Mouse (Mus musculus) c-Kit-positive CD71-negative TER-119-negative erythroid progenitor cells, embryonic 14.5 days (primary cell): ENCODE results near the gene Ghr.
A peak's percentile ranks its signal among the peaks of the same experiment; 100 is the strongest.

Source experiments
- DNase-seq: peaks from one replicate; pipeline ENCODE4 v3.0.0-alpha.2; 2013; ENCODE audit warnings: low read depth

Ghr gene

DNA sequence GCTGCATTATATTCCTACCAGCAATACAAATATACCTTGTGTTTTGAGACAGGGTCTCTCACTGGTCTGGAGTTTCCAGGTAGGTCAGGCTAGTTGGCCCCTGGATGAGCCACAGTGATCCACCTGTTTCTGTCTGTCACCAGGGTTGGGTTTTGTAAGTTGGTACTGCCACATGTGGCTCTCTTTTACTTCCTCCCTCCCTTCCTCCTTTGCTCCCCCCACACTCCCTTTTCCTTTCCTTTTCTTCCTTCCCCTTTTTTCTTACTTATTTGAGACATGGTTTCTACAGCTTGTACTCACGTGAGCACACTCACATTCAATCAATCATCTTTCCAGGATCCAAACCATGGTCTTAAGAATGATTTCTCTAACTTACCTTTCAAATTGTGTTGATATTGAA lies 289.8 kb downstream of the Ghr start:
- DNase-seq = no peak

DNA sequence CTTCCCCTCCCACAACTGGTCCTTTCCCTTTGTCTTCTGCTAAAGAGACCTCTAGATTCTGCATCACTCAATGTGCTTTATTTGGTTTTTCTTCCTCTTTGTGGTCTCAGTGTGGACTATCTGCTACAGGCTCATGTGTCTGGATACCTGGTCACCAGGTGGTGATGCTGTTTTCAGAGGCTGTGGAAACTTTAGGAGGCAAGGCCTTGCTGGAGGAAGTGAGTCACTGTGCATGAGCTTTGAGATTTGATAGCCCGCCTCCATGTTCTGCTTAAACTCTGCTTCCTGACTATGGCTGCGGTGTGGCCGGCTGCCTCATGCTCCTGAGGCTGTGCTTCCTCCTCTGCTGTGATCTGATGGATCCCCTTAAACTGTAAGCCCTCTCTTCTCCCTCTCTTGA lies 292.9 kb downstream of the Ghr start:
- DNase-seq = no peak

DNA sequence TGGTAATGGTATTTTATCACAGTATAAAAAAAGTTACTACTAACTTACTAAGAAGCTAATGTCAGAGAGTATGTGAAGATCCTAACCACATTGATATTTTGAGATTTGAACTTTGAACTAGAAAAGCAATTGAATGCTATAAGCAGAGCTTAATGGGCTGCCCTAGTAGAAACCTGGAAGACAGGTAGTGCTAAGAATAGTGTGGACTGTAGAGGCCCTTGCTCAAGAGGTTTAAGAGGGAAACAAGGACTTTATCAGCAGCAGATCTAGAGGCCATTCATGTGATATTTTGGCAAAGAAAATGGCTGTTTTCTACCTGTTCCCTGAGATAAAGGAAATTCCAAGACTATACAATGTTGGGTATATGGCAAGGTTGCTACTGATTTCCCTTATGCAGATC lies 297.3 kb downstream of the Ghr start:
- no peak for DNase-seq

DNA sequence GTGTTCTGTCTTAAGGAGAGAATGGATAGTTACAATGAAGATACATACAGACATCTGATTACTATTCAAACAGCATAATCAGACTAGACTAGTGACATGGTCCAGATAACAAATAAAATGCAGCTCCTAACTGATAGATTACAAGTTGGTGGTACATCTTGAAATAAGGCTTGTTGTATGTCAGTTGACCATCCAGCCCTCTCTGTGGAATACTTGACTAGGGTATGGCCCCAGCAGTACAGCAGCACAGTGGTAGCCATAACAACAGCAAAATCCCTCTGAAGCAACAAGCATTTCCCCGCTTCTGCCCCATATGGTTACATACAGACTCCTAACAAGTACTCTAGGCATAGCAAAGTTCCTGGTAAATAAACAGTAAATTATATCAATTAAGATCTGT lies 301.6 kb downstream of the Ghr start:
- no peak for DNase-seq

DNA sequence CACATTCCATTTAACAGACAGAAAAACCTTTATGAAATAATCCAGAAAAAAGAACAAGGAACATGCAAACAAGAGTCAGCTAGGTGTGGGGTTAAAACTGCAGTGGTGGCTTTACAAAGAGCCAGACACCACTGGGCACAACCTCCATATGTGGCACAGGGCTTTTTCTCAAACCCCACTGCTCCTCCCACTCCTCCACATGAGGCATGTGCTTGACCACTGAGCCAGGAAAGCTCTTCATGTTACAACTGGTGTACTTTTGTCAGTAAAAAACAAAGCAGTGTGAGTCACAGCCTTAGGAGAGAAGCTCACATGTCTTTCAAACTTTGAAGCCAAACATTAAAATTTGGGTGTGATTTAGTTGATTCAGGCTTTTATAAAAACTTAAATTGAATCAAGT lies 302.1 kb downstream of the Ghr start:
- no peak for DNase-seq

DNA sequence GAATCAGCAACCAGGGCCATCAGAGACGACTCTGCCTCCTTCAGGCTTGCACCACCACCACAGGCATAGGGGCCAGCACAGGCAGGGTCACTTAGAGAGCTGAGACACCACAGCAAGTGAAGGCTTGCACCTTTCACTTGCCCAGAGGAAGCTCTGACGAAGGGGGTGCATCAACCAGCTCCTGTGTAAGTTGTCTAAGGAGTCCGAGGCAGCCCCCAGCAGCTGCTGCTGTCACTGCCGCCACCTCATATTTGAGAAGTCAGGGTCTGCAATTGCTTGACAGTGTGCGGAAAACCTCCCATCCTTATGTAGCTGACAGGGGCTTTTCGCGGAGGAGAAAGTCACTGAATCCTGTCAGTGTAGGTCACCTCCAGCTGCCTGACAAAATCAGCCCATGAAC lies 304.1 kb downstream of the Ghr start:
- no peak for DNase-seq

DNA sequence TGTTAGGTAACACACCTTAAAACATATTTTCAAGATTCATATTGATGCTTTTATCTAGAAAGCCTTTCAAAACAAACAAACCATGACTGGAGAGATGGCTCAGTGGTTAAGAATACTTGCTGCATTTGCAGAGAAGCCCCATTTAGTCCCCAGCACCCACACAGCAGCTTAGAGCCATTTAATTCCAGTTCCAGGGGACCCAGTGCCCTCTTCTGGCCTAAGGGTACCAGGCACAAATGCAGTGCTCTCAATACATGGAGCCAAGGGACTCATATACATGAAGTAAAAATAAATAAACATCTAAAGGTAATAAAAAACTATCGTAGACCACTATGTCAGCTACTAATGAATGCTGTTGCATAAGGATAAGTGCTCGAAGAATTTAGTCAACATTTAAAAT lies 305.9 kb downstream of the Ghr start:
- no peak for DNase-seq

DNA sequence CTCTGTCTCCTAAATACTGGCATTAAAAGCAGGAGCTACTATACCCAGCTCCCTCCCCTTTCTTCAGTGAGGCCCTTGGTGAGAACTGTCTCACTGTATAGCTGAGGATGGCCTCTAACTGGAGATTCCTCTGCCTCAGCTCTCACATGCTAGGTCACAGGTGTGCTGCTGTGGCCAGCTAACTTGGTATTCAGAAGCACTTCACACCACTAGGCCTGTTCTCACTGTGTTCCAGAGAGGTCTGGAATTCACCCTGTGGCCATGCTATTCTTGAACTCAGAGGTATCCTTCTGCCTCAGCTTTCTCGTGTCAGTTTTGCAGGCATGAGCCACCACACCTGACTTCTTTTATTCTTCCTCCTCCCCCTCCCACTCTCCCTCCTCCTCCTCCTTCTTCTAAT lies 310.1 kb downstream of the Ghr start:
- DNase-seq = no peak

DNA sequence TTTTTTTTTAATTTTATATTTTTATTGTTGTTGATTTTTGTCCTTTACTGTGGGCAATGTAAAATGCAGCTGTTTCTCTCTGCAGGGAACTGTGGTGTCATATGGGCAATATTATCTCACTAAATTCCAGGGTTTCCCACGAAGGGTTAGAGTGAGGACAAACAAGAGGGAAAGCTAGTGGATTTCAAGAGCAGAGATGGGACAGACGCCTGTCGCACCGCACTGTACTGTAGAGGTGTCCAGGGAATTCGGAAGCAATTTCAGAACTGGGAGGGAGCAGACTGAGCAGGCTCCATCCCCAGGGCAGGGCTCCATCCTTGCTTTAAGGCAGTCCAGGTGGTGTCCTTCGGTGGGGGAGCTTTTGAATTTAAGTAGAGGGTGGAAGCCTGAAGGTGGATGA lies 312.1 kb downstream of the Ghr start:
- no peak for DNase-seq

DNA sequence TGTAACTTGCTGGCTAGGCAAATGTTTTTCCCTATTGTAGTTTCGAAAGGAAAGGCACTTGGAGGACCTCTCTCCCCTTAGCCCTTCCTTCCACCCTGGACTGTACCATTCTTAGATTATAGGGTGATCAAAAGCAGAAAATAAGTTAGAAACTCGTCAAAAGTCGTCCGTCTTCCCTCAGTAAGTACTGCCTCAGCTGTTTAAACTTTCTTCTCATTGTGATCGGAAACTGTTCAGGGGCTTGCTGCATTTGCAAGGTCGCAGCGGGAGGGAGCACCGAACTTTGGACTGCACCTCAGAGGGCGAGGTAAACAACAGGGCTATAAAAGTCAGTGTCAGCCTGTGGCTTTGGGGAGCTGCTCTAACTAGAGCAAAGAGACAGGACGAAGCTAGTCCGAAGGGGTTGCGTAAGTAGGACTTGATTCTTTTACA lies 312.6 kb downstream of the Ghr start:
- DNase-seq = peak; percentile 48

DNA sequence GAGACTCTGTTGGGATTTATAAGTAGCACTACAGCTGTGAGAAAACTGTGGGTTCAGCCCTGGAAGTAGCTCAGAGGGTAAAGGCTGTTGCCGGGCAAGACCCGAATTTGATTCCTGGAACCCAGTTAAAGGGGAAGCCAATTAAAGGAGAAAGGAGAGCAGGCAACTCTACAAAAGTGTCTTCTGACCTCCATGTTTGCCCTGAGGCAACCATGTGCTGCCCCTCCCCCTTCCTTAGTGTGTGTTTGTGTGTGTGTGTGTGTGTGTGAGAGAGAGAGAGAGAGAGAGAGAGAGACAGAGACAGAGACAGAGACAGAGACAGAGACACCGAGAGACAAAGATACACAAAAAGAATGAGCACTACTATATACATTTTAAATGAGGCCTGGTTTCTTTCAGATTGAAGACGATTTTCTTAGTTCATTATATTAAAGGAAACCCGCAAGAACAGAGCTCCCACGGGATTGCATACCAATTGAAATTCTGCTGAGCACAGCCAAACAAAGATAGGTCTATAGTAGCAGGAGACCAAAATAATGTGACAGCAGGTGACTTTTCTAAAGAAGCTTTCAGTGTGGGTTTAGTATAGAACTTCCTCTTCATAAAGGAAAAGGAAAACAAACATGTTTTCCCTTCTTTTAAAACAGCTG lies 313.2 kb downstream of the Ghr start:
- no peak for DNase-seq

DNA sequence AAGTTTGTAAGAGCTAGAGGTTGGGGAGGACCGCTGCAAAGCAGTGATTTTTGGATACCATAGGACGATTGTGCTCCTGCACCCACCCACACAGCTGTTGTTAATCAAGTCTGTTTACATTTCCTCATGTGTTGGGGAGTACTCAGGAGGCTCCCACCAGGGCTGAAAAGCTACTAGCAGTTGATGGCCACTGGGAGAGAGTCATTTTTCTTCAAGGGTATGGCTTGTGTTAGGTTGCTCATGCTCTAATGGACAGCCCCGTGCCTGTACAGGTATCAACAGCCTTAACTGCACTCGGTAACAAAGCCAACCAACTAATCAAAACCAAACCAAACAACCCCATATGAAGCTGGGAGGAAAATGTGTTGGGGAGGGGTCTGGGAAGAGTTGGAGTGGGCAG lies 313.8 kb downstream of the Ghr start:
- DNase-seq = no peak

DNA sequence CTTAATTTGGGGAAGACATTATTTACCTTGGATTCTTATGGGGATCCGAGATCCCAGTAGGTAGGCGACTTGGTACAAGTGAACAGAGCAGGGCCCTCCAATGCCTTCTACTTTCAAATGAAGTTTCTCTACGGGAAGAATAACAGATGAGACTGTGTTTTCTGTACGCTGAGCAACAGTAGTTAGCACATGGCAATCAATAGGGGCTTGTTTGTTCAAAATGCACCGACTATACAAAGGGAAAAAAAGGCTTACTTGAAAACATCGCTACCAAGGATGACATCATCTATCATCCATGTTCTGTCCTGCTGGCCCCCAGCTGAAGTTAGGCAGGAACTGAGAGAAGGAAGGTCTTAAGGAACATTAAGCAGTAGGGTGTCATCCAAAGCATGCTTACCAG lies 315.0 kb downstream of the Ghr start, which contains the start of gene Selenop:
Selenop (plus strand) TSS at position 301 of the 400 bp plus-strand sequence.
- no peak for DNase-seq
